Mouse (Mus musculus) colon, adult 2 months (tissue): ENCODE measurements around the gene Hdac1. TPM values are rescaled to one million over a fixed set of nuclear protein-coding genes. Genes with fewer than 3 reads are reported as not detected.

ENCODE experiments used
- polyA plus RNA-seq: library from polyadenylated mRNA; depleted of rRNA; stranded (reverse); fragments of >200 nt; gene quantifications from 2 replicates; pipeline ENCODE4 v1.2.3, GENCODE M21; 2012; rRNA removed

Gene Hdac1
- 51.0 and 62.8 TPM in 2 replicates for polyA plus RNA-seq

DNA sequence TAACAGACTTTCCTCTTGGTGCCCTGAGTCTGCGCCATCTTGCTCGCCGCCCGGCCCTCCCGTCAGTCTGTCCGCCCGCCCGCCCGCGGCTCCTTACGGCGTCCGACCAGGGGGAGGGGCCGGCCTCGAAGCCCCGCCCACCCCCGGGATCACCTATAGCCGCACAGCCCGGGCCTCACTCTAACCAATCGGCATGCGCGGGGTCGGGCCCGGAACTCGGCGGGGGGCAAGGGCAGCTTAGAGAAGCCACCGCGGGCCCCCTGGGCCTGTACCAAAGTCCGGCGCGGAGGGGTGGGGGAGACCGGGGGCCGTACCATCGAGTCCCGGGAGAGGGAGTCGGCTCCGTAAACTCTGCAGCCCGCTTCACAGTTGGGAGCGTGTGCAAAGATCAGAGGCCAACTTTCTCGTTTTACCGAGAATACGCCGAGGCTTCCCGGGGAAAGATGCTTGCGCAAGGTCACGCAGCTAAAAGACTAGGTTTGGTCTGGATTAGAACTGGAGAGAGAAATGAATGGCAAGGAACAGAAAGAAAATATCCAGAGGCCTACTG, at the start of gene Hdac1:
Hdac1 (minus strand) TSS at position 122 of the 550 bp plus-strand sequence.

DNA sequence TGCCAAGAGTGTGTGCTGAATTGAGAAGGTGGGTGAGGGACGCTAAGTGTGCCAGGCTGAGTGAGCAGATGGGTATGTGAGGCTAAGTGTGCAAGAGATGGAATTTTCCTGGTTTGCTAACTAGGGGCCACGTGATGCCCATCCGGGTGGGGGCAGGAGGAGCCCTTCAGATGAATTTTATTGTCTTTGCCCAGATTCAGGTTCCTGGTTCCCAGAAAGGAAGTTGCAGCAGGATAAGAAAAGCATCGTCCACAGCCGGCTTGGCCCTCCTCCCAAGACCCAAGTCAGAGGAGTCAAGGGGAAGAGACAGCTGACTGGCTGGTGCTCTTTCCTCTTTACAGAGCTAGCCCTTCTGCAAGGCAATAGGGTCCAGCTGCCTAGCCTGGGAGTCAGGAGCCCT, 36.0 kb upstream of the Hdac1 start, which contains the start of gene Fam167b:
Fam167b (minus strand) TSS at position 84 of the 400 bp plus-strand sequence.

DNA sequence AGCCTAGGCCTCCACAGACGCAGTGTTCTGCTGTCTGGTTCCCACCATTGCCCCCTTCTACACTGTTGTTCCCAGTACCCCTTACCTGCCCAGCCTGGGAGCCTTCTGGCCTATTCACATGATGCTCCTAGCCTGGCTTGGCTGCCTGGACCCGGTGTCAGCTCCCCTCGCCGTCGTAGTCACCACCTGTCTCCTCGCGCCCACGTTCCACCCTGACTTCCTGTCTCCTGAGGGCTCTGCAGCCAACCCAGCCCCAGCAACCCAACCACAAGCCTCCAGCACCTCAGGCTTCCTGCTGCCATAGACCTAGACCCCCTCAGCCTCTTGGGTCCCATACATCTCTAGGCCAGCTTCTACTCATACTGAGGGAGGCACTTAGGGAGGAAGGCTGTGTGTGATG, 30.9 kb upstream of the Hdac1 start, which contains the start of gene Lck:
Lck (minus strand) TSS at position 212 of the 400 bp plus-strand sequence.

GRCm38 (mm10) chr4:129513086-129513767, 29.3 kb downstream of the Hdac1 start, which contains the start of gene Marcksl1:
Marcksl1 (plus strand) TSS chr4:129513581.

DNA sequence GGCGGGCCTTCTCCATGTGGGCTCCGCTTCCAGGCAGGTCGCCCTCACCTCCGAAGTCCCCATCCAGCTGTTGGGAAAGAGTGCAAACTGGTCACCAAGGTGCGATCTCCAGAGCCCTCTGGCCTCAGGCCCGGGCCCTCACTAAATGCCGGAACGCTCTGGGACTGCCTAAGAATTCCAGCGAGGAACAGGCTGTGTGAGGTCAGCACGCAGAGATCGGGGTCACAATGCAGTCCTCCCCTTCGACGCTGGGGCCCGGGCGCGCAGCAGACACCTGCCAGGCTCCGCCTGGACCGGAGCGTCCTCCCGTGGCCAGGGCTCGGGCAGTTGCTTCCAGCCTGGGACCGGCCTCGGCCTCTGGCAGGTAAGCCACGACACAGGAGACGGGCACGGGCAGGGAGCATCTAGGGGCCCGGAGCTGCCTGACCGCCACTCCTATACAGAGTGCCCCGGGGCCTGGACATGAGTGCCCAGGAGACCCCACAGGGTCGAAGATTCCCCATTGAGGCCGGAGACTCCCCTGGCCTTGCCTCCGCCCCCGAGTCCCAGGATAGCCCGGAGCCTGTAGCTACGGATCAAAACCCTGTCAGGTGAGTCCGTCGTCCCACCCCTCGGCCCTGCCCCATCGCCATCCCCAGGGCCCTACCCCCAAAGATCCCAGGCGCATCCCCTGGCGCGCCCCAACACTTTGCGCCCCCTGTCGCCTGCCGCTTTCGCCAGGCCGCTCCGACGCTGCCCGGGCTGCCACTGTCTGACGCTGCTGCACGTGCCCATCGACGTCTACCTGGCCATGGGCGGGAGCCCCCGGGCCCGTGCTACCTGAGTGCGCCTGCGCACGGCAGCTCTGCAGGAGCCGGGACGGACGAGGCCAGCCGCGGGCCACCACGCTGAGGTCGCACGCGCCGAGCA, 51.3 kb downstream of the Hdac1 start, which contains the start of the genes Tssk3 and Fam229a:
Tssk3 (minus strand) TSS at position 51 of the 909 bp plus-strand sequence.
Fam229a (plus strand) TSS at position 219 of the 909 bp plus-strand sequence.

Other genes starting within 250 kb of the Hdac1 start
- gene Rbbp4, start 207.3 kb downstream of the Hdac1 start, polyA plus RNA-seq = 12.2 and 13.3 TPM in 2 replicates
- 8.0 and 8.2 TPM in 2 replicates for gene Zbtb8os, start 207.0 kb downstream of the Hdac1 start, polyA plus RNA-seq
- gene Zbtb8a, start 164.6 kb downstream of the Hdac1 start, polyA plus RNA-seq = 9.0 and 13.0 TPM in 2 replicates
- 0.03 TPM in 1 of 2 replicates, not detected in the other for gene Zbtb8b, start 101.9 kb downstream of the Hdac1 start, polyA plus RNA-seq
- 24.2 and 28.5 TPM in 2 replicates for gene Bsdc1, start 81.1 kb downstream of the Hdac1 start, polyA plus RNA-seq
- not detected in 2 replicates for gene Tssk3, start 51.7 kb downstream of the Hdac1 start, polyA plus RNA-seq
- gene Fam229a, start 51.5 kb downstream of the Hdac1 start, polyA plus RNA-seq = 0.70 and 0.81 TPM in 2 replicates
- gene Marcksl1, start 29.1 kb downstream of the Hdac1 start, polyA plus RNA-seq = 19.3 and 20.7 TPM in 2 replicates
- gene Lck, start 30.9 kb upstream of the Hdac1 start, polyA plus RNA-seq = 5.1 and 7.0 TPM in 2 replicates
- 0.91 and 1.0 TPM in 2 replicates for gene Fam167b, start 35.8 kb upstream of the Hdac1 start, polyA plus RNA-seq
- 261 and 280 TPM in 2 replicates for gene Eif3i, start 57.9 kb upstream of the Hdac1 start, polyA plus RNA-seq
- gene Tmem234, start 58.0 kb upstream of the Hdac1 start, polyA plus RNA-seq = 187 and 203 TPM in 2 replicates
- 2.2 and 4.3 TPM in 2 replicates for gene Dcdc2b, start 71.5 kb upstream of the Hdac1 start, polyA plus RNA-seq
- 37.1 and 39.5 TPM in 2 replicates for gene Iqcc, start 76.4 kb upstream of the Hdac1 start, polyA plus RNA-seq
- gene Ccdc28b, start 81.2 kb upstream of the Hdac1 start, polyA plus RNA-seq = 20.8 and 22.4 TPM in 2 replicates
- 26.4 and 28.9 TPM in 2 replicates for gene Txlna, start 98.4 kb upstream of the Hdac1 start, polyA plus RNA-seq
- gene Kpna6, start 130.1 kb upstream of the Hdac1 start, polyA plus RNA-seq = 17.3 and 18.7 TPM in 2 replicates
- gene Tmem39b, start 154.1 kb upstream of the Hdac1 start, polyA plus RNA-seq = 26.1 and 31.8 TPM in 2 replicates
- gene Khdrbs1, start 199.6 kb upstream of the Hdac1 start, polyA plus RNA-seq = 28.6 and 37.4 TPM in 2 replicates